Mouse (Mus musculus) midbrain, embryonic 13.5 days (tissue): ENCODE results near the gene Hirip3. TPM values are rescaled to one million over a fixed set of nuclear protein-coding genes. Genes with fewer than 3 reads are reported as not detected.

Source experiments
- ATAC-seq: fragments of 200-750 bp; cut with Nextera tagmentation; 2 replicates; pipeline ENCODE4 v1.8.0; 2017; ENCODE audit warnings: mild to moderate bottlenecking, moderate TSS enrichment, moderate library complexity
- H3K27ac ChIP-seq: fragments of 300-500 bp; sonication (generic); 2 replicates; pipeline ENCODE4 v1.5.1; 2015; ENCODE audit warnings: inconsistent platforms, mild to moderate bottlenecking, moderate library complexity
- H3K27me3 ChIP-seq: fragments of 300-500 bp; sonication (generic); 2 replicates; pipeline ENCODE4 v1.6.1; 2015; ENCODE audit warnings: mild to moderate bottlenecking, inconsistent platforms
- H3K36me3 ChIP-seq: fragments of 300-500 bp; sonication (generic); 2 replicates; pipeline ENCODE4 v1.6.1; 2015; ENCODE audit warnings: mild to moderate bottlenecking, inconsistent platforms
- H3K4me1 ChIP-seq: fragments of 300-500 bp; sonication (generic); replicated peaks from 2 replicates; pipeline ENCODE4 v1.6.1; 2015; ENCODE audit warnings: inconsistent platforms
- H3K4me2 ChIP-seq: fragments of 300-500 bp; sonication (generic); replicated peaks from 2 replicates; pipeline ENCODE4 v1.6.1; 2015; ENCODE audit warnings: moderate library complexity, mild to moderate bottlenecking, inconsistent platforms
- H3K4me3 ChIP-seq: fragments of 300-500 bp; sonication (generic); replicated peaks from 2 replicates; pipeline ENCODE4 v1.5.1; 2015; ENCODE audit warnings: mild to moderate bottlenecking, inconsistent platforms
- H3K9ac ChIP-seq: fragments of 300-500 bp; sonication (generic); replicated peaks from 2 replicates; pipeline ENCODE4 v1.6.1; 2015; ENCODE audit warnings: mild to moderate bottlenecking, inconsistent platforms
- H3K9me3 ChIP-seq: fragments of 300-500 bp; sonication (generic); 2 replicates; pipeline ENCODE4 v1.6.1; 2016; ENCODE audit warnings: mild to moderate bottlenecking, inconsistent platforms
- WGBS: fragments of 180-500 bp; shearing (Covaris S2); methylation state at CpG from one replicate; pipeline ENCODE4 v1.1.7; 2015; 5-methylcytosine and 5-hydroxymethylcytosine counted together
- polyA plus RNA-seq: library from polyadenylated mRNA; unstranded; fragments of >200 nt; fragmentation: Nextera tagmentation; extraction: Ambion mirVana; gene quantifications from 2 replicates; pipeline ENCODE4 v1.2.1, GENCODE M21; 2015

Gene Hirip3
- polyA plus RNA-seq, result 26.8 and 28.5 TPM in 2 replicates

DNA sequence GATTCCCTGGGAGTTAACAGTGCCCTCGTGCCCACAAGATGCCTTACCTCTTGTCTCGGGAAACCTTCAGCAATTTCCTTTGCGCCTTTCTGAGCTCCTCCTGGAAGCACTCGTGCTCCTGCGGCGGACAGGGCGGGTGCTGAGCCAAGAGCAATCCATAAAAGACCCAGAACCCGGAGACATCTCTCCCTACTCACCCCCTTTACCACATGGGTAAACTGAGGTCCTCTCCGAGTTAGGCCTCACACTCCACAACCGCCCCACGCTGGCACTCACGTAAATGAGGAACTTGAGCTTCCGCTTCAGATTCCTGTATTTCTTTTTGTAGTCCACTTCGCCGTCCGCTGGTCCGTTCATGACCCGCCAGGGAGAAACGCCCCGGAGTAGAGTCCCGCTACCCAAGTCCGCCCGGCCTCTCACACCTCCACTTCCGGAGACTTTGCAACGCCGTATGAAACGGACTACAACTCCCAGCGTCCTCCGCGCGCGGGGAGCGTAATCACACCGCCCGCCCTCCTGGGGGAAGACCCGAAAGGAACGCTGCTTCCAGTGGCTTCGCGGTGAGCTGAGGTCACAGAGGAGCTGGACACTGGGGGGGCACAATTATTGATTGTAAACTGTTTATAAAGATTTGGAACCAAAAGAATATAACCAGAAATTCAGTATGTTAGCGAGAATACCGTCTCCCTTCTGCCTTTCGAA is at the start of gene Hirip3:
Gene Hirip3 (plus strand): TSS at position 544 of the 702 bp plus-strand sequence.
- H3K4me3 ChIP-seq, result peak within 1 kb of the TSS; percentile 66
- 3% methylated on average over 42 of the region's 42 CpGs for WGBS
- H3K36me3 ChIP-seq, result peaks cover 60% of the 10 kb centered on the region
- no peaks in the 10 kb centered on the region for H3K27me3 ChIP-seq
- H3K27ac ChIP-seq, result peak within 1 kb of the TSS; percentile 84
- H3K9me3 ChIP-seq, result no peaks in the 10 kb centered on the region
- H3K9ac ChIP-seq, result peak within 1 kb of the TSS; percentile 66
- ATAC-seq, result peak; percentile 90
- H3K4me2 ChIP-seq, result peak within 1 kb of the TSS; percentile 83
- H3K4me1 ChIP-seq, result peaks cover 30% of the 10 kb centered on the region

GRCm38 (mm10) chr7:126815726-126816222 is 46.0 kb upstream of the Hirip3 start:
- H3K27me3 ChIP-seq, result no peaks in the 10 kb centered on the region
- WGBS, result 54% methylated on average over 8 of the region's 8 CpGs
- H3K27ac ChIP-seq, result no peak overlapping the region
- H3K9me3 ChIP-seq, result peaks cover 3% of the 10 kb centered on the region; the same call in 1 of the 2 replicates
- no peaks in the 10 kb centered on the region for H3K36me3 ChIP-seq
- no peak for ATAC-seq
- H3K9ac ChIP-seq, result no peak overlapping the region
- no peaks in the 10 kb centered on the region for H3K4me1 ChIP-seq
- H3K4me3 ChIP-seq, result no peak overlapping the region
- no peak overlapping the region for H3K4me2 ChIP-seq

DNA sequence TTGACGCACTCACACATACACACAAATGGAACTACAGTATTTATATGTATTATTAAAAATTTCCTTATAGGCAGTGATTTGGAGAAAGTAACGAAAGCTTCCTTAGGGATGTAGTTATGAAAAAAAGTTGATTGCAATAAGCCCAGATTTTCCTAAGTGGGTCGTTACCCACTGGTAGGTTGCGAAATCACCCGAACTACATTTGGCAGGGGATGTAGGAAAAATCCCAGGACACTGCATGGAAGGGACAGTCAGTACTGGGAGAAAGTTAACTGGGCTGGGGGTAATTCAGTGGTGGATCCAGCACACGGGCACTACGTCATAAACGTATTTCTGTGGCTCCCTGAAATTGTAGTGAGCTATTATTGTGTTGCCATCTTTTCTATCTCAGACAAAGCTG is 45.3 kb upstream of the Hirip3 start:
- Histone ChIP-seq H3K36me3 (no peaks in the 10 kb centered on the region), H3K9me3 (peaks cover 3% of the 10 kb centered on the region; the same call in 1 of the 2 replicates)
- no peak for ATAC-seq

GRCm38 (mm10) chr7:126817595-126817994 is 44.2 kb upstream of the Hirip3 start:
- Histone ChIP-seq H3K4me3 (no peak overlapping the region), H3K4me2 (no peak overlapping the region), H3K27ac (no peak overlapping the region), H3K27me3 (no peaks in the 10 kb centered on the region), H3K9me3 (peaks cover 3% of the 10 kb centered on the region; the same call in 1 of the 2 replicates), H3K4me1 (peaks cover 7% of the 10 kb centered on the region), H3K36me3 (no peaks in the 10 kb centered on the region), H3K9ac (no peak overlapping the region)
- ATAC-seq, result no peak
- WGBS, result 93% methylated on average over 7 of the region's 7 CpGs

More for the DNA sequence above, 45.3 kb upstream of the Hirip3 start:
- H3K4me2 ChIP-seq, result no peak overlapping the region
- H3K27me3 ChIP-seq, result no peaks in the 10 kb centered on the region
- no peak overlapping the region for H3K9ac ChIP-seq
- H3K4me1 ChIP-seq, result no peaks in the 10 kb centered on the region
- no peak overlapping the region for H3K27ac ChIP-seq
- no peak overlapping the region for H3K4me3 ChIP-seq
- WGBS, result 89% methylated on average over 8 of the region's 8 CpGs

GRCm38 (mm10) chr7:126818818-126819217 is 43.0 kb upstream of the Hirip3 start:
- H3K9me3 ChIP-seq, result peaks cover 3% of the 10 kb centered on the region; the same call in 1 of the 2 replicates

DNA sequence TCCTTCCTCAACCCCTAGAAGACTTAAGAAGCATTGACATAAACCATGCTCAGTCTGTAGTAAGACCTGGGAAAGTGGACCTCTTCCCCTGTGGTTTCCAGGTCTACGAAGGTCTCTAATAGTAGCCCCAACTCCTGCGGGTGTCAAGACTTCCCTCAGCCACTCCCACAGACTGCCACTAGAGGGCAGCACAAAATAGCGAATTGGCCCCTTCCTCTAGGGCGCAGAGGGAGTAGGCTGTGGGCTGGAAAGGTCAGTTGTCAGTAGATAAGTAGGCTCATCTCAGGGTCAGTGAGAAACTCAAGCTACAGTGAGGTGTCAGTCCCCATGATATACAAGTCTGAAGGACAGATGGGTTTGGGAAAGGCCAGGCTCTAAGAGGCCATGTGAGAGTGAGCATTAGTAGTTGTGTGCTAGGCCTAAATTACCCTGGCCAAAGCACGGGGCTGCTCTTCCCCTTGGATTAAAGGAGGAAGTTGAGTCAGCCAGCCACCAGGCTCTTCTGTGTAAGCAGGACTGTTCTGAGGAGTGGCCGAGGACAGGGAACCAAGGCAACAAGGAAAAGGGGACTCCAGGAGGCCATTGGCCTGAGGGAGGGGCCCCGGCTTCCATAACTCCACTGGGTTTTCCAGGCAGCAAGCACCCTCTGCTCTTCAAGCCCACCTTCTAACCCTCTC is 39.8 kb upstream of the Hirip3 start:
- H3K27ac ChIP-seq, result peak overlapping the region; percentile 93
- H3K9ac ChIP-seq, result peak overlapping the region; percentile 87
- peak overlapping the region; percentile 70 for H3K4me3 ChIP-seq
- peaks cover 44% of the 10 kb centered on the region for H3K4me1 ChIP-seq
- H3K27me3 ChIP-seq, result no peaks in the 10 kb centered on the region
- 21% methylated on average over 7 of the region's 7 CpGs for WGBS
- H3K36me3 ChIP-seq, result peaks cover 6% of the 10 kb centered on the region; the same call in 1 of the 2 replicates
- peak overlapping the region; percentile 54 for H3K4me2 ChIP-seq
- peak; percentile 24 for ATAC-seq
- peaks cover 3% of the 10 kb centered on the region; the same call in 1 of the 2 replicates for H3K9me3 ChIP-seq

More at GRCm38 (mm10) chr7:126818818-126819217, 43.0 kb upstream of the Hirip3 start:
- no peak overlapping the region for H3K9ac ChIP-seq
- H3K27ac ChIP-seq, result no peak overlapping the region
- ATAC-seq, result no peak
- H3K4me2 ChIP-seq, result no peak overlapping the region
- H3K4me3 ChIP-seq, result no peak overlapping the region
- WGBS, result 40% methylated on average over 1 of the region's 1 CpGs
- peaks cover 13% of the 10 kb centered on the region for H3K4me1 ChIP-seq
- no peaks in the 10 kb centered on the region for H3K27me3 ChIP-seq
- no peaks in the 10 kb centered on the region for H3K36me3 ChIP-seq

DNA sequence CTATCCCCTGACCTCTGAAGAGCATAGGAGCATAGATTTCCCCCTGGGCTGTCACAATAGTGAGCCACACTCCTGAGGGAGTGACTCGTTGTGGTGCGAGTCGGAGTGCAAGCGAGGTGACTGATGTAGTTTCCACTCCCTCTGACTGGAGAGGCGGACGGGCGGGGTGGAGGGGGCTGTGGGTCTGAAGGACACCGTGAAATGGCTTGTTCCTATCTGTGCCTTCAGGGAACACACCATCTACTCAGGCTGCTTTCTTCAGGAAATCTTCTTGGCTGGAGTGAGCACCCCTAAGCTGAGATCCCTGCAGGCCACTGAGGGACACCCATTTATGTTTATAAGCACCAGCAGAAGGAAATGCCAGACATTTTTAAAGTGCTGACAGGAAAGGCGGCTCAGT is 39.0 kb upstream of the Hirip3 start:
- 10% methylated on average over 9 of the region's 9 CpGs for WGBS

DNA sequence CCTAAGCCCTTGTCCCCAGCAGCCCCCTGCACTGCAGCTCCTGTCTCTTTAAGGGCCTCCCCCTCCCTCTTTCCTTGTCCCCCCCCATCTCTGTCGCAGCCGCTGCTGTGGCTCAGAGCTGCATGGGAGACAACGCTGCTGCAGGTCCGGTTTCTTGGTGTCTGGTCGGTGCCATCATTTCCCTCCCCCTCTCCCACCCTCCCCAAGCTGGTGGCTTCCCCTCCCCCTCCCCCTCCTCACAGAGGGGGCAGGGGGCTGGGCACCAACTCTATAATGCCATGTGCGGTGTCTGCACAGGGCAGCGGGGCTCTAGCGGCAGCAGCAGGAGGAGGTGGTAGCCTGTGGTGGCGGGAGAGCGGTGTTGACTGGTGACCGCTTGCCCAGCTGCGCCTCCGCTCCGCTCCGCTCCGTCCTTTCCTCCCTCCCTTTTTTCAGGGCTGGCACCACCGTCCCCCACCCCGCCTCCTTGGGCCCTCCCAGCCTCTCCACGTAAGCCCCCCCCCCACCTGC is 38.5 kb upstream of the Hirip3 start:
- H3K9me3 ChIP-seq, result peaks cover 3% of the 10 kb centered on the region; the same call in 1 of the 2 replicates
- no peaks in the 10 kb centered on the region for H3K27me3 ChIP-seq
- WGBS, result under 1% methylated on average over 19 of the region's 19 CpGs
- peak overlapping the region; percentile 93 for H3K27ac ChIP-seq
- ATAC-seq, result peak; percentile 87
- peak overlapping the region; percentile 54 for H3K4me2 ChIP-seq
- H3K4me1 ChIP-seq, result peaks cover 52% of the 10 kb centered on the region
- H3K4me3 ChIP-seq, result peak overlapping the region; percentile 70
- H3K9ac ChIP-seq, result peak overlapping the region; percentile 87
- peaks cover 15% of the 10 kb centered on the region; the same call in 1 of the 2 replicates for H3K36me3 ChIP-seq

More for the DNA sequence above, 39.0 kb upstream of the Hirip3 start:
- Histone ChIP-seq H3K27me3 (no peaks in the 10 kb centered on the region), H3K36me3 (peaks cover 13% of the 10 kb centered on the region; the same call in 1 of the 2 replicates), H3K9ac (peak overlapping the region; percentile 87), H3K27ac (peak overlapping the region; percentile 93), H3K4me1 (peaks cover 51% of the 10 kb centered on the region), H3K4me2 (peak overlapping the region; percentile 54), H3K9me3 (peaks cover 3% of the 10 kb centered on the region; the same call in 1 of the 2 replicates), H3K4me3 (peak overlapping the region; percentile 70)
- peak; percentile 31 for ATAC-seq

- Histone ChIP-seq H3K9me3 (peaks cover 2% of the 10 kb centered on the region; the same call in 1 of the 2 replicates), H3K4me3 (peak overlapping the region; percentile 70), H3K4me2 (peak overlapping the region; percentile 54), H3K27ac (peak overlapping the region; percentile 93), H3K27me3 (no peaks in the 10 kb centered on the region), H3K36me3 (peaks cover 21% of the 10 kb centered on the region), H3K4me1 (peaks cover 54% of the 10 kb centered on the region), H3K9ac (peak overlapping the region; percentile 87)
- WGBS, result 4% methylated on average over 10 of the region's 10 CpGs
- ATAC-seq, result peak; percentile 16
Observed at GRCm38 (mm10) chr7:126823940-126824339, 37.8 kb upstream of the Hirip3 start.

- H3K4me1 ChIP-seq, result peaks cover 65% of the 10 kb centered on the region
- H3K36me3 ChIP-seq, result peaks cover 27% of the 10 kb centered on the region
- no peak for ATAC-seq
- WGBS, result 28% methylated on average over 8 of the region's 8 CpGs
- no peak overlapping the region for H3K27ac ChIP-seq
- no peaks in the 10 kb centered on the region for H3K9me3 ChIP-seq
- H3K4me3 ChIP-seq, result peak overlapping the region; percentile 70
- peak overlapping the region; percentile 54 for H3K4me2 ChIP-seq
- no peaks in the 10 kb centered on the region for H3K27me3 ChIP-seq
- peak overlapping the region; percentile 50 for H3K9ac ChIP-seq
Observed at GRCm38 (mm10) chr7:126825403-126825802, 36.4 kb upstream of the Hirip3 start.

GRCm38 (mm10) chr7:126825952-126826351 is 35.8 kb upstream of the Hirip3 start:
- 77% methylated on average over 5 of the region's 5 CpGs for WGBS
- Histone ChIP-seq H3K4me1 (peaks cover 65% of the 10 kb centered on the region), H3K4me2 (peak overlapping the region; percentile 54)

More at GRCm38 (mm10) chr7:126825952-126826351, 35.8 kb upstream of the Hirip3 start:
- no peak overlapping the region for H3K27ac ChIP-seq
- no peaks in the 10 kb centered on the region for H3K9me3 ChIP-seq
- peak overlapping the region; percentile 50 for H3K9ac ChIP-seq
- H3K27me3 ChIP-seq, result no peaks in the 10 kb centered on the region
- no peak for ATAC-seq
- H3K4me3 ChIP-seq, result no peak overlapping the region
- H3K36me3 ChIP-seq, result peaks cover 30% of the 10 kb centered on the region
